Mouse (Mus musculus) E14TG2a.4 (cell line): Measurements from ENCODE around the gene Rtkn.

Experiments used
- CTCF ChIP-seq: conservative IDR thresholded peaks from 2 replicates; pipeline ENCODE4 v1.5.1; 2014; ENCODE audit warnings: low read length
- NANOG ChIP-seq: IDR thresholded peaks from 2 replicates; pipeline ENCODE4 v1.6.1; 2014; ENCODE audit warnings: borderline replicate concordance, low read length, mixed read lengths
- POU5F1 ChIP-seq: IDR thresholded peaks from 2 replicates; pipeline ENCODE4 v1.6.1; 2014; ENCODE audit warnings: low read length, borderline replicate concordance

DNA sequence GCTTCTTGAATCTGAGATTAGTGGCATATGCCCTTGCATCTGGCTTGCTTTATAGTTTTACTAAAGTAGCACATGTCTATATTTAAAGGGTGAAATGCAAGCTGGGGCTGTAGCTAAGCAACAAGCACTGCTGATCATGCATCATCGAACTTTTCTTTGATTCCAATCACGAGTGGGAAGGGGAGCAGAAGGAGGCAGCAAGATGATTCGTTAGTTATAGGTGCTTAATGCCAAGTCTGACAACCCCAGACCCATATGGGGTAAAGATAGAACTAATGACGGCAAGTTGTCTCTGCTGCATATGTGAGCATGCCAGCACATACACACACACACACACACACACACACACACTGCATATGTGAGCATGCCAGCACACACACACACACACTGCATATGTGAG is 31.1 kb upstream of the Rtkn start:
- TF ChIP-seq CTCF (no peak), POU5F1 (no peak), NANOG (no peak)
